Mouse (Mus musculus) midbrain, embryonic 12.5 days (tissue): ENCODE results near the gene Phf14. TPM values are rescaled to one million over a fixed set of nuclear protein-coding genes. Genes with fewer than 3 reads are reported as not detected.

Experiments used
- ATAC-seq: fragments of 200-750 bp; cut with Nextera tagmentation; 2 replicates; pipeline ENCODE4 v1.8.0; 2017; ENCODE audit warnings: low read depth, moderate TSS enrichment, moderate library complexity; ENCODE audit not compliant: low FRiP score
- H3K27ac ChIP-seq: fragments of 300-500 bp; sonication (generic); replicated peaks from 2 replicates; pipeline ENCODE4 v1.5.1; 2016; ENCODE audit warnings: mild to moderate bottlenecking
- H3K27me3 ChIP-seq: fragments of 300-500 bp; sonication (generic); 2 replicates; pipeline ENCODE4 v1.6.1; 2016; ENCODE audit warnings: mild to moderate bottlenecking
- H3K36me3 ChIP-seq: fragments of 300-500 bp; sonication (generic); 2 replicates; pipeline ENCODE4 v1.6.1; 2016
- H3K4me1 ChIP-seq: fragments of 300-500 bp; sonication (generic); 2 replicates; pipeline ENCODE4 v1.6.1; 2016
- H3K4me2 ChIP-seq: fragments of 300-500 bp; sonication (generic); replicated peaks from 2 replicates; pipeline ENCODE4 v1.6.1; 2016; ENCODE audit warnings: mild to moderate bottlenecking, moderate library complexity
- H3K4me3 ChIP-seq: fragments of 300-500 bp; sonication (generic); 2 replicates; pipeline ENCODE4 v1.5.1; 2016; ENCODE audit warnings: mild to moderate bottlenecking
- H3K9ac ChIP-seq: fragments of 300-500 bp; sonication (generic); replicated peaks from 2 replicates; pipeline ENCODE4 v1.6.1; 2016; ENCODE audit warnings: mild to moderate bottlenecking, moderate library complexity
- H3K9me3 ChIP-seq: fragments of 300-500 bp; sonication (generic); 2 replicates; pipeline ENCODE4 v1.6.1; 2016; ENCODE audit warnings: mild to moderate bottlenecking
- WGBS: fragments of 180-500 bp; shearing (Covaris S2); methylation state at CpG from one replicate; pipeline ENCODE4 v1.1.7; 2016; 5-methylcytosine and 5-hydroxymethylcytosine counted together
- polyA plus RNA-seq: library from polyadenylated mRNA; unstranded; fragments of >200 nt; fragmentation: Nextera tagmentation; extraction: Ambion mirVana; gene quantifications from 2 replicates; pipeline ENCODE4 v1.2.1, GENCODE M21; 2016

Phf14 gene
- polyA plus RNA-seq, 1 experiment from 2014 or later: 104 TPM

DNA sequence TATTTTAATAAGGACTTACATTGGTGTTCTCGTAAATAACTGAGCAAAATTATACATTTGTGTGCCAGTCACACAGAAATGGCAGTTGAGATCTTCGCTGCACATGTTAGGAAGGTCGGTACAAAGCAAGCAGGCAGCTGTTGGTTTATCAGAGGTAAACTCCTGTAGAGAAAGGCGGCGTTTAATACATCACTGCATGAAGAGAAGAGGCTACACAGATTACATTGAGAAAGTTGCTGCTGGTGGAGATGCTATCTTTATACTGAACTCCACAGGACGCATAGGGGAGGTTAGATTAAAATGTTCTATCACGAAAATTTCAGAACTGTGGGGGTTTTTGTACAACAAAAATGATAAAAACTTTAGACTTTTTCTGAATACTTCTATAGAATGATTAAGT lies 52.6 kb downstream of the Phf14 start:
- Histone ChIP-seq H3K9me3 (no peaks in the 10 kb centered on the region), H3K4me2 (no peak overlapping the region), H3K9ac (no peak overlapping the region), H3K27me3 (no peaks in the 10 kb centered on the region), H3K36me3 (peaks cover 16% of the 10 kb centered on the region), H3K4me1 (no peaks in the 10 kb centered on the region), H3K4me3 (no peak overlapping the region), H3K27ac (no peak overlapping the region)
- 91% methylated on average over 7 of the region's 7 CpGs for WGBS
- no peak for ATAC-seq

GRCm38 (mm10) chr6:11993782-11994181 lies 86.2 kb downstream of the Phf14 start:
- Histone ChIP-seq H3K36me3 (peaks cover 35% of the 10 kb centered on the region), H3K9me3 (no peaks in the 10 kb centered on the region), H3K4me3 (no peak overlapping the region), H3K9ac (no peak overlapping the region), H3K27ac (no peak overlapping the region), H3K4me1 (no peaks in the 10 kb centered on the region), H3K27me3 (no peaks in the 10 kb centered on the region), H3K4me2 (no peak overlapping the region)
- peak; percentile 47; the same call in 1 of the 2 replicates for ATAC-seq
- WGBS: 90% methylated on average over 1 of the region's 1 CpGs

- Histone ChIP-seq H3K4me3 (no peak overlapping the region), H3K27ac (no peak overlapping the region), H3K27me3 (no peaks in the 10 kb centered on the region), H3K9ac (no peak overlapping the region), H3K9me3 (no peaks in the 10 kb centered on the region), H3K4me2 (no peak overlapping the region), H3K4me1 (no peaks in the 10 kb centered on the region), H3K36me3 (peaks cover 35% of the 10 kb centered on the region)
- WGBS: 78% methylated on average over 4 of the region's 4 CpGs
- no peak for ATAC-seq
These were observed 91.0 kb downstream of the Phf14 start for GRCm38 (mm10) chr6:11998576-11998975.

DNA sequence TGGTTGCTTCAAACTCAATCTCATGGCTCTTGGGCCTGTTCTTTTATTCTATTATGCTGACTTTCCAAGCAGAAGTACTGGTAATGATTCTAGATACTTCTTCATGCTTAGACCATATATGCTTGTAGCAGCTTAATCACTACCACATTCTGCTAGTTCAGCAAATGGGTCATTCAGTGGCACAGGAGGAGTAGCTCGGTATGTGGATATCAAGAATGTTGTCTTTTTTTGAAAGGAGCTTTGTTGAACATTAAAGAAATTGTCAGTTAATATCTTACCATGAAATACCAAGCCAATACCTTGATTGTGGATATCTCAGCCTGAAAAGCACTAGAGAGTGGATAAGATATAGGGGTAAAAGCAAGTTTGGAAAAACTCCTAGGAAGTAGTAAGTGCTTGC lies 91.9 kb downstream of the Phf14 start:
- Histone ChIP-seq H3K4me1 (no peaks in the 10 kb centered on the region), H3K27me3 (no peaks in the 10 kb centered on the region), H3K27ac (no peak overlapping the region), H3K4me3 (no peak overlapping the region), H3K36me3 (peaks cover 35% of the 10 kb centered on the region), H3K9ac (no peak overlapping the region), H3K9me3 (no peaks in the 10 kb centered on the region), H3K4me2 (no peak overlapping the region)
- WGBS: 83% methylated on average over 1 of the region's 1 CpGs
- no peak for ATAC-seq

GRCm38 (mm10) chr6:12005455-12005854 lies 97.8 kb downstream of the Phf14 start:
- Histone ChIP-seq H3K36me3 (peaks cover 9% of the 10 kb centered on the region), H3K27ac (no peak overlapping the region), H3K9ac (no peak overlapping the region), H3K4me3 (no peak overlapping the region), H3K4me1 (no peaks in the 10 kb centered on the region), H3K4me2 (no peak overlapping the region), H3K9me3 (no peaks in the 10 kb centered on the region), H3K27me3 (no peaks in the 10 kb centered on the region)
- no peak for ATAC-seq
- WGBS: 94% methylated on average over 4 of the region's 4 CpGs

DNA sequence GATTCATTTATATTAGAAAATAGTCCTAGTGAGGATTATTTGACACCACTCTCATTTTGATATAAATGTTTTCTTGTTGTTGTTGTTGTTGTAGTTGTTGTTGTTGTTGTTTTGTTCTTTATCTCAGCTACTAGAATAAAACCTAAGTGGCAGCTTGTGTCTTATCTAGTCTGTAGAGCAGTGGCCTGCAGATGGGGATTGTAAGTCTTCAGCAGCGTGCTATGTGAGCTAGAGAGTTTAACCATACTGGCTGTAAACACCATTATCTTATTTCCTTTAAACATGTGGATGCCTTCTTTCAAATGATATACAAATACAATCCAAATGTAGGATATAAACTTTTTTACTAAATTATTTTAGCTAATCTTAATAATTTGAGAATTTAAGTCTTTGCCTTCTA lies 98.4 kb downstream of the Phf14 start:
- 97% methylated on average over 1 of the region's 1 CpGs for WGBS
- Histone ChIP-seq H3K27me3 (no peaks in the 10 kb centered on the region), H3K27ac (no peak overlapping the region), H3K9ac (no peak overlapping the region), H3K4me1 (no peaks in the 10 kb centered on the region), H3K4me3 (no peak overlapping the region), H3K9me3 (no peaks in the 10 kb centered on the region), H3K4me2 (no peak overlapping the region), H3K36me3 (peaks cover 9% of the 10 kb centered on the region)
- ATAC-seq: no peak

DNA sequence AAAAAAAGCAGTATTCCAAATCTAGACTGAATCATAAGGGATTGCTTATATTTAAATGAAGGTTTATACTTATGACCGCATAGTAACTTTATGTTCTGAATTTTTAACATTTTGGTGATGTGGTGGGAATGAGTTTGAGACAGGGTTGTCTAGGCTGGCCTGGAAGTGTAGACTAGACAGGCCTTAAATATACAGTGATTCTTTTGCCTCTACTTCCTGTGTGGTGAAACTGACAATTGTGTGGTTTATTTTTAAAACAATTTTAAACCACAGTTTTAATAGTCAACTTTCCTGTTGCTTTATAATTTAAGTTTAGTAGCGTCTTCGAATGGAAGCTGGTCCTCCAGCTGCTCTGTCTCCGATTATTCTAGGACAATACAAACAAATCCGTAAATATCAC lies 104.5 kb downstream of the Phf14 start:
- Histone ChIP-seq H3K4me1 (0 out of 2 replicates have a peak, but pooled peaks cover 3% of the 10 kb centered on the region), H3K27me3 (no peaks in the 10 kb centered on the region), H3K9ac (no peak overlapping the region), H3K36me3 (peaks cover 5% of the 10 kb centered on the region), H3K4me3 (no peak overlapping the region), H3K4me2 (no peak overlapping the region), H3K9me3 (no peaks in the 10 kb centered on the region), H3K27ac (no peak overlapping the region)
- WGBS: 97% methylated on average over 5 of the region's 5 CpGs
- ATAC-seq: no peak

DNA sequence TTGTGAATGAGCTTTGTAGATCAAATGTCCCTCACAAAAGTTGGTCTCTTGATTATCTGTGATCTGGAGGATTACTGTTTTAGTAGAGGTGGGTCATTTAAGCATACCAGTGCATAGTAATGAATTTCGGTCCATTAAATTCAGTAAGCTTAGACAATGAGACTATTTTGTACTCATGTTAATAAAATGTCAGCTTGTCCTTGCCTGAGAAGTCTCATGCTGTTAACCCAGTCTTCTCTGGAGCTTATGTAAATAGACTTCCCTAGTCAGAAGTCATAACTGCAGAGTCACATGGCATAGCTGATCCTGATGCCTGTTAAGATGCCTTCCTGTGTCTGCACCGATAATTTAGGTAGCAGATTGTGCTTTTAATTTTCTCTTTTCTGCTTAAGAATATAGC lies 106.4 kb downstream of the Phf14 start:
- Histone ChIP-seq H3K36me3 (peaks cover 5% of the 10 kb centered on the region), H3K27ac (no peak overlapping the region), H3K4me3 (no peak overlapping the region), H3K9ac (no peak overlapping the region), H3K4me2 (no peak overlapping the region), H3K9me3 (no peaks in the 10 kb centered on the region), H3K4me1 (0 out of 2 replicates have a peak, but pooled peaks cover 3% of the 10 kb centered on the region), H3K27me3 (no peaks in the 10 kb centered on the region)
- ATAC-seq: peak; percentile 27; the same call in 1 of the 2 replicates
- WGBS: 45% methylated on average over 2 of the region's 2 CpGs

GRCm38 (mm10) chr6:12014733-12015132 lies 107.1 kb downstream of the Phf14 start:
- Histone ChIP-seq H3K27me3 (no peaks in the 10 kb centered on the region), H3K36me3 (peaks cover 5% of the 10 kb centered on the region), H3K27ac (no peak overlapping the region), H3K4me3 (no peak overlapping the region), H3K4me2 (no peak overlapping the region), H3K9me3 (no peaks in the 10 kb centered on the region), H3K4me1 (0 out of 2 replicates have a peak, but pooled peaks cover 3% of the 10 kb centered on the region), H3K9ac (no peak overlapping the region)
- ATAC-seq: no peak
- WGBS: 92% methylated on average over 2 of the region's 2 CpGs

DNA sequence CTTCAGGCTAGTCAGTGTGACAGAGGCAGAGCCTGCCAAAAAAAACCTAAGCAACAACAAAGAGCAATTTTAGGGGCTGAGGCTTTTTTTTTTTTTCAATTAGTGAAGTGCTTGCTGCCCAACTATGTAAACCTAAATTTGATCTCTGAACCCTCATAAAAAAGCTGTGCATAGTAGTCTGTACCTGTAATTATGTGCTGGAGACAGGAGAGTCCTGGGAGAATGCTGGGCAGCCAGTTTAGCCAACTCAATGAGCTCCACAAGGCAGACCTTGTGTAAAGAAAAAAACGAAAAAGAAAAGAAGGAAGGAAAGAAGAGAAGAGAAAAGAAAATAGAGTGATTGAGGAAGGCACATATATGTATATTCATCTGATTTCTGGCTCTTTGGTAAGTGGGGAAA lies 112.1 kb downstream of the Phf14 start:
- Histone ChIP-seq H3K4me3 (no peak overlapping the region), H3K27ac (no peak overlapping the region), H3K4me2 (no peak overlapping the region), H3K9ac (no peak overlapping the region), H3K27me3 (no peaks in the 10 kb centered on the region), H3K9me3 (no peaks in the 10 kb centered on the region), H3K4me1 (no peaks in the 10 kb centered on the region), H3K36me3 (peaks cover 16% of the 10 kb centered on the region)
- no peak for ATAC-seq
- WGBS: 80% methylated on average over 1 of the region's 1 CpGs

GRCm38 (mm10) chr6:12020156-12020555 lies 112.5 kb downstream of the Phf14 start:
- Histone ChIP-seq H3K4me1 (no peaks in the 10 kb centered on the region), H3K4me2 (no peak overlapping the region), H3K4me3 (no peak overlapping the region), H3K27me3 (no peaks in the 10 kb centered on the region), H3K9ac (no peak overlapping the region), H3K36me3 (peaks cover 16% of the 10 kb centered on the region), H3K27ac (no peak overlapping the region), H3K9me3 (no peaks in the 10 kb centered on the region)
- WGBS: 83% methylated on average over 3 of the region's 3 CpGs
- no peak for ATAC-seq

DNA sequence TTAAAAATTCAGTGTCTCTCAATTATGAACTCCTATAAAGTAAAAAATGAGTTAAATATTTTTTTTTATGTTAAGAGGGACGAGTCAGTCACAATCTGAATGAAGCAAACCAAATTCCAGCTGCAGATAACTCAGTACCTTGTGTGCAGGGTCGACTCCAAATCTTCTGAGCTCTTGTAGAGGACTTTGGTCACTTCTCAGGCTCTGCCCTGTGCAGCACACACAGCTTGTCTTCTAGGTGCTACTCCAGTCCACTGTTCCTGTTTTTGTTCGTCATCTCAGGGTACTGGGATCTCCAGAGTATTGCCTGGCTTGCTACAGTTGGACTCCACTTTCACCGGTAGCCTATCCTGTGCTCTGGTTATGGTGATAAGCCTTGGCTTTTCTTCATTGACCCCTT lies 113.1 kb downstream of the Phf14 start:
- no peak for ATAC-seq
- 91% methylated on average over 4 of the region's 4 CpGs for WGBS
- Histone ChIP-seq H3K36me3 (peaks cover 16% of the 10 kb centered on the region), H3K4me1 (no peaks in the 10 kb centered on the region), H3K9me3 (no peaks in the 10 kb centered on the region), H3K4me3 (no peak overlapping the region), H3K9ac (no peak overlapping the region), H3K27me3 (no peaks in the 10 kb centered on the region), H3K4me2 (no peak overlapping the region), H3K27ac (no peak overlapping the region)

GRCm38 (mm10) chr6:12021480-12021879 lies 113.9 kb downstream of the Phf14 start:
- Histone ChIP-seq H3K9me3 (no peaks in the 10 kb centered on the region), H3K27ac (no peak overlapping the region), H3K4me1 (no peaks in the 10 kb centered on the region), H3K4me2 (no peak overlapping the region), H3K9ac (no peak overlapping the region), H3K4me3 (no peak overlapping the region), H3K27me3 (no peaks in the 10 kb centered on the region), H3K36me3 (peaks cover 16% of the 10 kb centered on the region)
- WGBS: 93% methylated on average over 4 of the region's 4 CpGs
- ATAC-seq: no peak
